Mouse (Mus musculus): ENCODE results near the gene Gnptg.
"Not testable (repeated sequence)": the region's sequence is repeated elsewhere in the genome, so short reads cannot be mapped to it uniquely, and the experiment has no call there.

Gene Gnptg

DNA sequence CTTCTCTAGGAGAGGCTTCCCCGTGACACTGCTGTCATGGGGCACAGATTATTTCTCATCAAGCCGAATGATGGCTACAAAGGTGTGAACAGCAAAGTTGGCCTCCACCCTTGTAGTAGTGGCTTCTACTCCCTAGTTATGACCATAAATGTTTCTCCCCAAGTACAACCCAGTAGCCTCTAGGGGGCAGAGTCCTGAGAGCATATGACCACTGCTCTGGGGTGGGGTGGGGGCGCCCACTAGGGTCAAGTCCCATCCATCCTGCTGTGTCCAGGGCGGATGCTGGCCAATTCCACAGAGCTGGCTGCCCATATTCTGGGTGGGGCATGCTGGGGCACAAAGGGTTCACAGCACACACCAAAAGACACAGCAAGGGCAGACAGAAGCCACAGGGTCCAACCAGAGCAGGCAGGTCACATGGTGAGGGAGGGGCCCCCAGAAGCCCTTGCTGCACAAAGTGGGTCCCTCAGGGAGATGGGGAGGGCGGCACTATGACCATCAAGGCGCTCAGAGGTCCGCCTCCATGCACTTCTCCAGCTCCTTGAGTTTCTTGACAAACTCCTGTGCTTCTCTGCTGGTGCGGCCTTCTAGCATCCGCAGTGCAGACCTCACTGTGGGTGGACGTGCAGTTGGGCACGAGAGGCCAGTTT is 3.3 kb upstream of the Gnptg start:
- in situ Hi-C loops (cut with MseI, MboI) = no loop called here

DNA sequence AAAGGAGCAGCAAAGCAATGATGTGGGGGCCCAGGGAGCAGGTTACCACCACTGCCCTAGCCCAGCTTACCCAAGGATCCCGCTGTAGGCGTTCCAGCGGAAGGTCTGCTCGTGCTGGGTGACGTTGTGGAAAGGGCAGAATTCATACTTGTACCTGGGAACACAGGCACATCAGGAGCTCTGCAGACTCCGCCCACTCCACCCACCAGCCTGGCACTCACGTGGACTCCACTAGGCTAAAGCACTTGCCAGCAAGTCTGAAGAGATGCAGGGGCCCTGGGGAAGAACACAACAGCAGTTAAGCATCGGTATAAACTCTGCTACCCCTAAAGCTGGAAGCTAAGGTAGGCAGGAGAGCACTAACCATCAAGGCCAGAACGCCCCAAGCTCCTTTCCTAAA is 4.3 kb downstream of the Gnptg start:
- in situ Hi-C loops (cut with MseI, MboI) = no loop called here

DNA sequence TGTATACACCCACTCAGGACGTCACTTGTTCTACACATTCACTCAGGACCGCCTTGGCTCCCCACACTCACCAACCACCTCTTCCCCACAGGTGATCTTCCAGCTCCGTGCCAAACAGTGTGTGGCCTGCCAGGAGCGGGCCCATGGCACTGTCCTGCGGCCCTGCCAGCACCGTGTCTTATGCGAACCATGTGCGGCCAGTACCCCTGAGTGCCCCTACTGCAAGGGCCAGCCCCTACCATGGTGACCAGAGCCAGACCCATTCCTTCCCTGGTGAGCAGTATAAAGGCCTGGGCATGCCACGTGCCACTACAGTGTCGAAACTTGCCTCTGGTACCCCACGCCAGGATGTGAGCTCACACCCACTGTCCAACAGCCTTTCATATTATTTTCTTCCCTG is 8.3 kb downstream of the Gnptg start:
- in situ Hi-C loops (cut with MseI, MboI) = not testable (repeated sequence)

DNA sequence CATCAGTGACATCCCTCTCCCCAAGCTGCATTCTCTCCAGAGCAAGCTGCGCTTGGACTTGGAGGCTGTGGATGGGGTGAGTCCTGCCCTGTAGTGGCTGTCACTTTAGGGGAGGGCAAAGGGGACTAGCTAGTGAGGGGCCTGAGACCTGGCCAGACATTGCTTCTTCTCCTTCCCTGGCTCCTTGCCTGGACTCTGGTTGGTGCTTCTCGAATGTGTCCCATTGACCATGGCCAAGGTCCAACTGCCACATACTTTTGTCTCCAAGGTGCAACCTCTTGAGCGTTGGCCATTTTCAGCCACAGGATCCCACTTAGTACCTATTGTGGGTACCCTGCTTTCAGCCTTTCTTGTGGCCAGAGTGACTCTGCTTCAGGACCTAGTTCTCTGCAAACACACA is 9.2 kb downstream of the Gnptg start:
- in situ Hi-C loops (cut with MseI, MboI) = no loop called here

DNA sequence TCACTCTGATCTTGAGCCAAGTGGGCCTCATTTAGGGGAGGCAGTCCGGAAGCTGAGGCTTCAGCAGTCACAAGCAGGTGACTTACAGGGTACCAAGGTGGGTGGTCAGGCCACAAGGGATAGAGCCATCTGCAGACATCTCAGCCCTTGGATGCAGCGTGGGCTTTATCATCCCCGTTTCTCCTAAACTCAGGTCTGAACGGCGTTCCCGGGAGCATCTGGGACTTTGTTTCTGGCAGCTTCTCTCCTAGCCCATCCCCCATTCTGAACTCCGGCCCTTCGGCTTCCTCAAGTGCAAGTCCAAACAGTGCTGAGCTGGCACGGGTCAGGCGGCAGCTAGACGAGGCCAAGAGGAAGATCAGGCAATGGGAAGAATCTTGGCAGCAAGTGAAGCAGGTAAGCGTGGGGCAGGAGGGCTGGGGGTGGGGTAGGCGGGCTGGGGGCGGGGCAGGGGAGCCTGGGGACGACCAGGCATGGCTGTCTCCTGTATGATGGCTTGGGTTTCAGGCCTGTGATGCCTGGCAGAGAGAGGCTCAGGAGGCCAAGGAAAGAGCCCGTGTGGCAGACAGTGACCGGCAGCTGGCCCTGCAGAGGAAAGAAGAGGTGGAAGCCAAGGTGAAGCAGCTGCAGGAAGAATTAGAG is 9.8 kb downstream of the Gnptg start:
- in situ Hi-C loops (cut with MseI, MboI) = not testable (repeated sequence)

DNA sequence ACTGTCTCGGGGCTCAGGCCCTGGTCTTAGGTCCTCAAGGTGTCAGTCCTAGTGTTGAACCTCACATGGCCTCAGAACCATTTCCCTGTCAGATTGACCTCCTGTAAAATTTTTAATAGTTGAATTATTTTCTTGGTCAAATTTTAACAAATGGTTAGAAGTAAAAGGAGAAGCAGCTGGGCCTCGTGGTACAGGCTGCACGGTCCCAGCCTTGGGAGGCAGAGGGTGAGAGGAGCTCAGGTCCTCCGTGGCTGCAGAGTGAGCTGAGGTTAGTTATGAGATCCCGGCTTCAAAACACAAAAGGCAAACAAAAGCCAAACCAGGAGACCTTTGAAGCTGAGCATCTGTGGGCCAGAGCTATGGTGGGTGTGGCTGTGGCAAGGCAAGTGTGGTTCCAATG is 11.9 kb downstream of the Gnptg start:
- in situ Hi-C loops (cut with MseI, MboI) = no loop called here

DNA sequence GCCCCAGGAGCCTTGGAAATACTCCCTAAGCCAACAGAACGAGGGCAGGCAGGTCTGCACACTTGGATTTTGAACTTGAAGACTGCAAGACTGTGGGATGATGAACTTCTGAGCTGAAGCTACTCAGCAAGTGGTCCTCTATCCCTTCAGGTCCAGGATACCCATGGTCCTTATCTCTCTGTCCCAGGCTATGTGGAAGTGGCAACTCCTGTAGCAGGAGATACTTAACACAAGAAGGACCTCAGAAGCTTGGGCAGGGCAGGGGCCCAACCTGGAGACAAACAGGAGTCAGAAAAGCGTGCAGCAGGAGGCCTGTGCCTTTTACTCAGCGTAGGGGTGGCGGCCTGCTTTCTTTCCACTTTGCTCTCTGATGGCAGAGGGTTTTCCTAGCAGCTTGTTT is 14.3 kb downstream of the Gnptg start:
- in situ Hi-C loops (cut with MseI, MboI) = no loop called here

DNA sequence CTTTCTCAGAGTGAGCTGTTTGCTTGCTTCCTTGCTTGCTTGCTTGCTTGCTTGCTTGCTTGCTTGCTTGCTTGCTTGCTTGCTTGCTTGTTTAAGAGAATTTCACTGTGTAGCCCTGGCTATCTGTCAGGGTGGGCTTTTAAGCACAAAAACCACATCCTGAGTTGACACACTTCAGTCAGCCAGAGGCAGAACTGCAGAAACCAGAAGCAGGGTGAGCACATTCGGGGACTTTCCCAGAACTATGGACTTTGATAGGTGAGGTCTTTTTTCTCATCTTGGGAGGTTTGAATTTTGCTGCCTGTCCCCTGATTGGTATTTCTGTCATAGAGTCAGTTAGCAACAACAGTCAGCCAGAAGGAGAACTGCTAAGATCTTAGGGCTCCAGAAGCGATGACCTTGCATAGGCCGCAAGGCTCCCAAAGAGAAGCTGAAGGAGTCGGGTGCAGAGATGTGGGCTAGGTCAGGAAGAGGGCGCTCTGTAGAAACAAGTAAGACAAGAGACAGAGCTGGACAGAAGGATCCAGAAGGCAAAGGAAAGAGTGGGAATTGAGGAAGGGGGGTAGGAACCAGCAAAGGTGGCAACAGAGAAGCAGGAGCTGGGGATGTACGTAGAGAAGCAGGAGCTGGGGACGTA is 15.2 kb downstream of the Gnptg start:
- in situ Hi-C loops (cut with MseI, MboI) = no loop called here

DNA sequence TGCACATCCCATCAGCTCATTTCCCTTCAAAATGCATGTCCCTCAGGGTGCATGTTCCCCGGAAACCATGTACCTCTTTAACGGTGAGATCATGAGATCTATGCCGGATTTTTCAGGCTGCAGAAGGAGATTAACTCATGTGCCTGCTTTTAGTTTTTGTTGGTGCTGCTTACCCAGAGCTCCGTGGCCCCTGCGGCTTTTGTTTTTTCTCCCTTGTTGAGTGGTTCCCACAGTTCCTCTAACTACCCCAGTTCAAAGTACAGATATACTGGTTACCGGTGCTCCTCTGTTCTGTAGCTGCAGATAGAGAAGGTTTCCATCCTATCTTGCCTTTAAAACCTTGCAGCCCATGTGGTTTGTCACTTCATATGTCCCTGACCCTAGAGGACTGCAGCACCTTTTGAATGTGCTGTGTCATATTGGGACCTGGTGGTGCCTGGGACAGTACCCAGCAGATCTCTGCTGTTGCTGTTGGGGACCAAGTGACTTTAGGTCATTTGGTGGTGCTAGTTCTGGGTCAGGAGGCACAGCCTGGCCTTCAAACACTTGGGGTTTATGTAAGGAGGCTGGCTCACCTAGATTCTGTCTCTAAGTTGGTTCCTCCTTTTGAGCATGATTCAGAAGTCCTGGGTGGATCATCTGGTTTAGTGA is 16.8 kb downstream of the Gnptg start:
- in situ Hi-C loops (cut with MseI, MboI) = no loop called here

DNA sequence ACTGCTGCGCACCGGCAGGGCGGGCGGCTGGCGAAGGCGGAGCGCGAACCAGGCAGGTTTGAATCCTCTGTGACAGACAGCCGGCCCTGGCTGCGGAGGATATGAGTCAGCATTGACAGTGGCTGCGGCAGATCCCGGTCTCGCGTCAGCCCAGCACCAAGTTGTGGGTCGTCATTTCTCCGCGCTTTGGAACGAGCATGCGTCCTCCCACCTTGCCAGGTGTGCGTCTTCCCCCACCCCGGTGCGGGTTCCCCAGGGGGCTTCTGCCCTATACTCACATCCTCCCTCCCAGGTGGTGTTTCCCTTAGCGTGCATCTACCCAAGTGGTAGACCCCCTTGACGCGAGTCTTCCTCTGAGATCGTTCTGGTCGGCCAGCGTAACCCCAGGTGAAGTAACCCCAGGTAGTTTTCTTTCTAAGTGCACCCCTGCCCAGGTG is 17.4 kb downstream of the Gnptg start:
- in situ Hi-C loops (cut with MseI, MboI) = not testable (repeated sequence)

DNA sequence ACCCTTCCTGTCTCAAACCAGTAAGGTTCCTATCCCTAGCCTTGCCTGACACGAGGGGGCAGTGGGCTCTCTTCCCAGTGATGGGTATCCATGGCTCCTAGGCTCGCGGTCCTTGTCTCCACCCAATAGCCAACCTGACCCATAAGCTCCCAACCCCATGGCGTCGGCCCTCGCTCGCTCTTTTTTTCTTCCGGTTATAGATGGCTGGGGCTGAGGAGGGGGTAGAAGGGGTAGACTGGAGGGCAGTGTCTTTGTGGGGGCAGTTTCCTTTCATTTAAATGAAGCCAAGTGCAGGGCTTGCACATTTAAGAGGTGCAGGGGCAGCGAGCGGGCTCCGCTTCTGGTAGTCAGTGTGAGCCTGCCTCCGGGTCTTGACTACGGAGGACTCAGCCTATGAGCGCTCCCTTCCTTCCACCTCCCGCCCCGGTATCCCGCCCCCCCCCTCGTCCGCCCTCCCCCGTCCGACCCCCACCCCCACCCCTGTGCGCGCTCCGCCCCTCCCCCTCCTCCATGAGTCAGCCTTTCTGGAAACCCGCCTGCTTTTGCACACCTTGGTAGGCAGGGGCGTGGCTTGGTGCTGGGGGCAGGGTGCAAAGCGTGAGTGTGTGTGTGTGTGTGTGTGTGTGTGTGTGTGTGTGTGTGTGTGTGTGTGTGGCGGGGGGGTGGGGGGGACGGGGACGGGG is 18.0 kb downstream of the Gnptg start:
- in situ Hi-C loops (cut with MseI, MboI) = no loop called here

DNA sequence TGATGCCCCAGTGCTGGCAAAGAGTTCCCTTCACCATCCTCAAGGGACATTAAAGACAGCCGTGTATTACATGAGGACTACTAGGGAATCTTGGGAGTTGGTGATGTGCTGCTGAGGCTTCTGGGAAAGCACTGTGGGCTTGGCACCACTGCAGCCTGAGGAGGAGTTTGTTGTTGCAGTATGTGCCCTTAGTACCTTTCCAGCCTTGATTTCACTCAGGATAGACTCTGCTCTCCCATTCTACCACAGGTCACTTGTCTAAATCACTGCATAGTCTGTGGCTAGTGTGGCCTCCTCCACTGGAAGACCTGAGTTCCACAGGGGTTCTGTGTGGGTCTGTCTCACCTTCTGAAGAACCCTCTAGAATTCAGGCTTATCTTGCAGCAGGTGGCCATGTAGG is 19.2 kb downstream of the Gnptg start:
- in situ Hi-C loops (cut with MseI, MboI) = no loop called here

DNA sequence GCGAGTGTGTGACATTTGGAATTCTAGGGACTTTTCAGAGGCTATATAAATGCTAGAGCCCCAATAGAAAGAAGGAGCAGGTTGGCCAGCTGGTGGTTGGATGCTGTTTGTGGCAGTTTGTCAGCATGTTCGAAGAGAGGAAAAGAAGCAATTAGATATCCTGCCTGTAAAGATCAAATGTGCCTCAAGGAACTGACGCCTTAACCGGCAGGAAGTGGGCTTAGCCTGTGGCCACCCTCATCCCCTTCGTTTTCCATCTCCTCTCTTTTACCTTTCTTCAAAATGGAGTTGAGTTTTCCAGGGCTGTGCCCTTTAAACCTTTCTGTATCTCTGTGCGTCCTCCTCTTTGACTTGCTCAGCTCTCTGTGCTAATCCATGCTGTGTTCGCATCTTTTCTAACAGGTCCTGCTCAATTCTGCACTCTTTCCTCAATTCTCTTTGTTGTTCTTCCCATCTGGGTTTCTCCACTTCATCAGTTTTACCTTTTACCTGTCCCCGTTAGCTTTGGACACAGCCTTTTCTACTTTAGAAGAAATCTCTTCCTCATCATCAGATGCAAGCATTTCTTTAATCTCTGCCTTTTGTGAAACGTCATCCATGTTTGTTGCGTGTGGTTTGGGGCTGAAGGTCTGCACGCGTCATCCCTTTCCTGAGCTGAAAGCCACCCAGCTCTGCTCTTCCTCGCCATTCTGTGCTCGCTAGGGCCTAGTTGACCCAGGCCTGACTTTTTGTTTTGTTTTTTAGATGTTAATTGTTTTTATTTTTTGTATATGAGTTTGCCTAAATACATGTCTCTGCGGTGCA is 20.2 kb downstream of the Gnptg start:
- in situ Hi-C loops (cut with MseI, MboI) = no loop called here

DNA sequence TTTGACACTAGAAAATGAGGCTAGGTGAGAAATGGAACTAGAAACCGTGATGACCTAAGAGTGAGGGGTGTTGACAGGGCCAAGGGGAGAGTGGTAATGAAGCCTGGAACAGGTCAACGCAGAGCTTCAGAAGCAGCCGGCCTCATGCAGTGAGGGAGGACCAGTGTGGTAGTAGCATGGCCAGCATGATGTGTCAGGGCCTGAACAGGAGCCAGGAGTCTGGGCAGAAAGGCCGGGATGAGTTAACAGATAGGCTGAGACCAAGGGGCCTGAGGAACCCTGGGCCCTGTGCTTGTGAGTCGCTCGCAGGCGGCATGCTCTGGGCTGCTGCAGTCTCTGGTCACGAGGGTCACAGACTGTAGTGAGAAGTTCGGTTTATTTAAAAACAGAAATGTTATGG is 21.0 kb downstream of the Gnptg start:
- in situ Hi-C loops (cut with MseI, MboI) = no loop called here

DNA sequence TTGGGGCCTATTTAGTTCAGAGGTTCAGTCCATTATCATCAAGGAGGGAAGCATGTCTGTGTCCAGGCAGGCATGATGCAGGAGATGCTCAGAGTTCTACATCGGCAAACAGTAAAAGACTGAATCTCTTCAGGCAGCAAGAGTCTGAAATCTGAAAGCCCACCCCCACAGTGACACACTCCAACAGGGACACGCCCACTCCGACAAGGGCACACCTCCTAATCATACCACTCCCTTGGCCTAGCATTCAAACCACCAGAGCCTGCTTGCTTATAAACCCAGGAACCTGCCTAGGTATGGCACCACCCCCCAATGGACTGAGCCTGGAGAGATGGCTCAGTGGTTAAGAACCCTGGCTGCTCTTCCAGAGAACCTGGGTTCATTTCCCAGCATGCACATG is 24.5 kb downstream of the Gnptg start:
- in situ Hi-C loops (cut with MseI, MboI) = no loop called here

DNA sequence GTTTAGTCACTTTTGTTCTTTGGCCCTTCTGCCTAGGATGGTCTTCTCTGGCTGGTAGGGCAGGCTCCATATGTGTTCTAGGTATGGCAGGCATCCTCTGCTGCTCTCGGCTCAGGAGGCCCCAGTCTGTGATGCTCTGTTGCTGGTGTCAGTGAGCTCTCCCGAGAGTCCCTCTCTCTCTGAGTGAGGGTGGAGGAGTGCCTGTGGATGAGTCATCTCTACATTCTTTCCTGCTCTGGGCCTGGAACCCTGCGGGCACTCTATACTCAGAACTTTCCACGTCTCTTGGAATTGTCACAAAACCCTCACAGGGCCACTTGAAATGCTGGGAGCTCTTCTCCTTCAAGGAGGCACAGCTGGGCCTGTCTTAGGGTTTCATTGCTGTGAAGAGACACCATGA is 28.2 kb downstream of the Gnptg start:
- in situ Hi-C loops (cut with MseI, MboI) = no loop called here

DNA sequence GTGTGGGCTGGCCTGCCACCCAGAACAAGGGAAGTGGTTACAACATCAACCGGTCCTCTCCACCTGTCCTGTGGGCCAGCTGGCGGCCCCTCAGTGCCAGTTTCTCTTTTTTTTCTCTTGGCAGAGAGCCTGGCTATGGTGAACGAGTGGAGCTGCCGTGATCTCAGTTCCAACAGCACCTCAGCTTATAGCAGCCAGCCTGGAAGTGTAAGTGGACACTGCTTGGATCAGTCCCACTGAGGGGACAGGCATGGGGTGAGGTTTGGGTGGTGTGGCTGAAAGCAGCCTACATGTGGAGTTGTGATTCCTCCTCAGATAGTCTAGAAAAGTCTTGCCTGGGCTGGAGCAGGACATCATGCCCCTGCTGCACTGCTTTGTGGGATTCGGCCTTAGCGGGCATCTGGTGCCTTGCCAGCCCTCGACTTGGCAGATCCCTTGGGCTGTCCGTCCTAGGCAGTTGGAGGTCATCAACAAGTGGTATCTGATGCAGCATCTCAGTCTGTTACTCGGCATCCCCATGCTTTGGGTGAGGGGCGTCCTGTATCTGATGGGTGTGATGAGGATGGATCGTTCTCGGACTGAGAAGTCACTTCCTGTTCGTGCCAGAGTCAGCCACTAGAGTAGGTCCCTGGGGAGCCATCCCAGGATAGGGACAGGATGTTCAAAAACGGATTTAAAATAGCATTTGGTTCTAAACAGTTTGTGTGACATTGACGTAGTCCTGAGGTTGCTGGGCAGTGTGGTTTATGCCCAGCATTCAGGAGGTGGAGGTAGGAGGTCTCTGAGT is 29.1 kb downstream of the Gnptg start:
- in situ Hi-C loops (cut with MseI, MboI) = no loop called here

DNA sequence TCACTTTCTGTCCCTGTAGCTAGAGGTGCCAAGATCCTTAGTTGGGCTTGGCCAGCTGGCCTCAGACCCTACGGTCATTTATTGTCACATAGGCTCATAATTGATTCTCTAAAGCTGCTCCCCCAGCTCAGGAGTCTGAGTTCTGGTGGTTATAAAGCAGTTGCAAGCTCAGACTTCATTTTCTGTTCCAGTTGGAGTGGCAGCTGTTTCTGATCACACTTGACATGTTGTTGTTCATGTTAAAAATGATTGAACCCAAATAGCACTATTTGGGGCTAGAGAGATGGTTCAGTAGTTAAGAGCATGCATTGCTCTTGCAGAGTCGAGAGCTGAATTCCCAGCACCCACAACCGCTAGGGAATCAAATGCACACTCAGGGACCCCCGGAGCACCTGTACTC is 29.9 kb downstream of the Gnptg start:
- in situ Hi-C loops (cut with MseI, MboI) = no loop called here

DNA sequence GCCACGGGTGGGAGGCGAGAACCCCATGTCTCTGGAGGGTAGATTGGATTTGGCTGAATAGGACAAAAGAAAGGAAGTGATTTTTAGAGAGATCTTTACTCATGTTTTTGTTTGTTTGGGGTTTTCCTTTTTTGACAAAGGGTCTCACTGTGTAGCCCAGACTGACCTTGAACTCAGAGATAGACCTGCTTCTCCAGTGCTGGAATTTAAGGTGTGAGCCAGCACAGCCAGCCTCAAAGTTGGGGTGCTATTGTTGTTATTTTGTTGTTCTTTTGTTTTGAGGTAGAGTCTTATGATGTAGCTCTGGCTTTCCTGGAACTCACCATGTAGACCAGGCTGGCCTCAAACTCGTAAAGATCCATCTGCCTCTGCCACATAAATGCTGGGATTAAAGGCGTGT is 37.5 kb downstream of the Gnptg start:
- in situ Hi-C loops (cut with MseI, MboI) = no loop called here

DNA sequence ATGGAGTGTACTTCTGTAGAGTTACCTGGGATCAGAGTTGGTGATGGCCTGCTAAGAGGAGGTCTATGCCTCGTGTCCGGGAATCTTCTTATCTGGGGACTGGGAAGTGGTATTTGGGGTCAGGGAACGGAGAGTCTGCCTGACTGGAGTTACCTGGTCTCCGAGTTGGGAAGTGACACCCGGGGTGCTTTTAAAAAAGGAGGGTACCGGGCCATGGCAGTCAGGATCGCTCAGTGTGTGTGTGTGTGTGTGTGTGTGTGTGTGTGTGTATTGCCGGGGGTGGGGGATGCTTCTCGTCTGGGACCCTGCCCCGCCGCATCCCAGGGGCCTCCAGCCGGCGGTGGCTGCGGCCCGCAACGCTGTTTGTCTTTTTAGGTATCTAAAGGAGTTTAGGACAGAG is 50.8 kb downstream of the Gnptg start:
- in situ Hi-C loops (cut with MseI, MboI) = no loop called here
